28 mouse cellular contexts compared by ENCODE assay signal in the genomic region with DNA sequence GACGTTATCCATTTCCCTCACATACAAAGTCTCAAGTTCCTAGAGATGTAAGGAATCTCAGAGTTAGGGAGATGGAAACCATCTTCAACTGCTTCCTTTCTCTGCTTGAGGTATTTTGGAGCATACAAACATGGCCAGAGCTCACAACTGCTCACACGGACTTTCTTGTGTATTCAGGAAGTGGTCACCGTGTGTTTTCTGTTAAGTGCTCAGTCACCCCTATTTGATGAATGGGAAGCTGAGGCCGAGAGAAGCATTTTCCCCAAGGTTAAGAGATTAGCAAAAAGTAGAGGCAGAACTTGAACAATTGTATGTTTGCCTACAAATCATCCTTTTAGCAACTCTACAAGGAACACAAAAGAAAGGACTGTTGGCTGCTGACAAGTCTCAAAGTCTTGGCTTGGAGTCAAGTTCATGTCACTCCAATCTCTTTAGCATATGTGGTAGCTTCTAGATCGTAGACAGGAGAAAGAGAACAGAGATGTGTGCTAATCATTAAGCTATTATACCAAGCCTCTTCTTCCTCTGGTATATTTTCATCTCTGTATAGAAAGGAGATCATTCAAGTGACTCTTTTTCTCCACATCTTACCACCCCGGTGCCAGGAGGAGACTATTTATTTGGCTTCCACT.
A peak's percentile ranks its signal among the peaks of the same experiment; 100 is the strongest.
DNase-seq lines count a peak whose midpoint lies in the region; ATAC-seq and TF ChIP-seq lines count a peak whose summit lies in the region.
"Had no signal": no experiment of that assay in that cellular context is flagged by ENCODE, and none has a peak within 500 bp of the region (broad histone marks: within the 10 kb centered on the region; RNA-seq: fewer than 3 reads in every experiment).

No protein-coding gene starts in this region.

- WGBS in embryonic facial prominence, embryonic 14.5 days = 36% methylated on average over 6 of the region's 6 CpGs
- 61% methylated on average over 6 of the region's 6 CpGs for WGBS in embryonic facial prominence, embryonic 10.5 days
- WGBS in hindbrain, postnatal 0 days = 46% methylated on average over 6 of the region's 6 CpGs
- whole genome bisulfite sequencing in hindbrain, embryonic 16.5 days = 49% methylated on average over 6 of the region's 6 CpGs
- 37% methylated on average over 6 of the region's 6 CpGs for WGBS in lung, embryonic 14.5 days

- peak; percentile 23 for DNase-seq in embryonic facial prominence, embryonic 14.5 days (ENCODE audit: low spot score)
- DNase-seq in embryonic facial prominence, embryonic 10.5 days (ENCODE audit: low spot score) = no peak
- peak; percentile 11 for DNase-seq in hindbrain, postnatal 0 days (ENCODE audit: low spot score)
- DNase-seq in lung, embryonic 14.5 days = peak; percentile 27
- DNase-seq in lung, postnatal 36 days = no peak
- DNase-seq in ovary, postnatal 14 days (ENCODE audit: low spot score) = no peak
- DNase-seq: adrenal gland, adult 2 months; adrenal gland, postnatal 36 days; cerebellum, adult 2 months; cerebellum, postnatal 14 days; gastrocnemius, adult 2 months; gastrocnemius, postnatal 36 days; heart, adult 18-20 months; heart, postnatal 36 days; kidney, postnatal 10 days; spleen, adult 18-20 months; thymus, postnatal 14 days had no signal

- H3K9ac ChIP-seq in embryonic facial prominence, embryonic 14.5 days (ENCODE audit: low read depth, low read length) = no peak overlapping the region
- no peak overlapping the region for H3K9ac ChIP-seq in hindbrain, postnatal 0 days (replicated peaks; ENCODE audit: low read length)
- H3K9ac ChIP-seq in hindbrain, embryonic 16.5 days (ENCODE audit: low read depth, low read length) = no peak overlapping the region
- no peak overlapping the region for H3K9ac ChIP-seq in lung, embryonic 14.5 days
- H3K9ac ChIP-seq: hindbrain, embryonic 15.5 days; intestine, embryonic 15.5 days; limb, embryonic 12.5 days; liver, embryonic 15.5 days; lung, embryonic 15.5 days; neural tube, embryonic 13.5 days had no signal

- H3K4me1 ChIP-seq in embryonic facial prominence, embryonic 14.5 days (ENCODE audit: control insufficient read depth, insufficient read depth, low read length) = no peaks in the 10 kb centered on the region
- H3K4me1 ChIP-seq in embryonic facial prominence, embryonic 10.5 days = no peaks in the 10 kb centered on the region
- H3K4me1 ChIP-seq in hindbrain, postnatal 0 days (ENCODE audit: insufficient read depth, low read length) = no peaks in the 10 kb centered on the region
- H3K4me1 ChIP-seq in hindbrain, embryonic 16.5 days (ENCODE audit: control insufficient read depth, insufficient read depth, low read depth, low read length) = no peaks in the 10 kb centered on the region
- H3K4me1 ChIP-seq in lung, embryonic 14.5 days (ENCODE audit: insufficient read depth) = no peaks in the 10 kb centered on the region
- H3K4me1 ChIP-seq: hindbrain, embryonic 15.5 days; intestine, embryonic 15.5 days; limb, embryonic 12.5 days; liver, embryonic 15.5 days; lung, embryonic 15.5 days had no signal

- H3K27me3 ChIP-seq in embryonic facial prominence, embryonic 14.5 days (replicated peaks; ENCODE audit: control insufficient read depth, insufficient read depth, low read length) = no peaks in the 10 kb centered on the region
- no peaks in the 10 kb centered on the region for H3K27me3 ChIP-seq in embryonic facial prominence, embryonic 10.5 days (replicated peaks; ENCODE audit: low read depth, poor library complexity, severe bottlenecking)
- H3K27me3 ChIP-seq in hindbrain, postnatal 0 days (ENCODE audit: insufficient read depth, low read length) = no peaks in the 10 kb centered on the region
- H3K27me3 ChIP-seq in hindbrain, embryonic 16.5 days (replicated peaks; ENCODE audit: control insufficient read depth, insufficient read depth, low read length) = no peaks in the 10 kb centered on the region
- H3K27me3 ChIP-seq in lung, embryonic 14.5 days (ENCODE audit: insufficient read depth, low read length) = no peaks in the 10 kb centered on the region
- H3K27me3 ChIP-seq: CH12.LX; hindbrain, embryonic 15.5 days; intestine, embryonic 15.5 days; limb, embryonic 12.5 days; liver, embryonic 15.5 days; lung, embryonic 15.5 days; neural tube, embryonic 13.5 days had no signal

- ATAC-seq in embryonic facial prominence, embryonic 14.5 days (ENCODE audit: low read depth) = no peak
- no peak for ATAC-seq in hindbrain, postnatal 0 days
- no peak for ATAC-seq in hindbrain, embryonic 16.5 days
- no peak for ATAC-seq in lung, embryonic 14.5 days (ENCODE audit: insufficient read depth)
- ATAC-seq: activated CD4-positive, CD25-positive, alpha-beta regulatory T cell, adult 4 months; intestine, embryonic 15.5 days had no signal

- H3K9me3 ChIP-seq in embryonic facial prominence, embryonic 14.5 days (ENCODE audit: control insufficient read depth, low read length) = no peaks in the 10 kb centered on the region
- no peaks in the 10 kb centered on the region for H3K9me3 ChIP-seq in embryonic facial prominence, embryonic 10.5 days
- H3K9me3 ChIP-seq in hindbrain, postnatal 0 days (ENCODE audit: low read length) = no peaks in the 10 kb centered on the region
- H3K9me3 ChIP-seq in hindbrain, embryonic 16.5 days (ENCODE audit: control insufficient read depth, low read length) = no peaks in the 10 kb centered on the region
- no peaks in the 10 kb centered on the region for H3K9me3 ChIP-seq in lung, embryonic 14.5 days (ENCODE audit: low read depth, low read length)
- H3K9me3 ChIP-seq: hindbrain, embryonic 15.5 days; intestine, embryonic 15.5 days; limb, embryonic 12.5 days; liver, embryonic 15.5 days; lung, embryonic 15.5 days; neural tube, embryonic 13.5 days had no signal

- no peak overlapping the region for H3K4me2 ChIP-seq in embryonic facial prominence, embryonic 14.5 days (ENCODE audit: low read depth, low read length)
- no peak overlapping the region for H3K4me2 ChIP-seq in hindbrain, postnatal 0 days (ENCODE audit: low read depth, low read length)
- no peak overlapping the region for H3K4me2 ChIP-seq in hindbrain, embryonic 16.5 days (ENCODE audit: low read length)
- H3K4me2 ChIP-seq in lung, embryonic 14.5 days = no peak overlapping the region
- H3K4me2 ChIP-seq: heart, embryonic 11.5 days; hindbrain, embryonic 15.5 days; intestine, embryonic 15.5 days; limb, embryonic 12.5 days; liver, embryonic 15.5 days; lung, embryonic 15.5 days; midbrain, embryonic 11.5 days; neural tube, embryonic 13.5 days had no signal

- no peaks in the 10 kb centered on the region for H3K36me3 ChIP-seq in embryonic facial prominence, embryonic 14.5 days (ENCODE audit: control insufficient read depth, insufficient read depth, low read length)
- H3K36me3 ChIP-seq in embryonic facial prominence, embryonic 10.5 days (replicated peaks) = no peaks in the 10 kb centered on the region
- no peaks in the 10 kb centered on the region for H3K36me3 ChIP-seq in hindbrain, postnatal 0 days (ENCODE audit: insufficient read depth, low read length)
- no peaks in the 10 kb centered on the region for H3K36me3 ChIP-seq in hindbrain, embryonic 16.5 days (ENCODE audit: control insufficient read depth, insufficient read depth, low read length)
- H3K36me3 ChIP-seq in lung, embryonic 14.5 days (ENCODE audit: insufficient read depth) = no peaks in the 10 kb centered on the region
- H3K36me3 ChIP-seq: hindbrain, embryonic 15.5 days; intestine, embryonic 15.5 days; limb, embryonic 12.5 days; liver, embryonic 15.5 days; lung, embryonic 15.5 days; neural tube, embryonic 13.5 days had no signal

- H3K27ac ChIP-seq in embryonic facial prominence, embryonic 14.5 days (replicated peaks; ENCODE audit: low read depth, low read length) = no peak overlapping the region
- no peak overlapping the region for H3K27ac ChIP-seq in embryonic facial prominence, embryonic 10.5 days (replicated peaks)
- H3K27ac ChIP-seq in hindbrain, postnatal 0 days = no peak overlapping the region
- H3K27ac ChIP-seq in hindbrain, embryonic 16.5 days (ENCODE audit: low read depth, low read length) = no peak overlapping the region
- no peak overlapping the region for H3K27ac ChIP-seq in lung, embryonic 14.5 days (ENCODE audit: low read depth)
- H3K27ac ChIP-seq: gastrocnemius, adult 2 months; hindbrain, embryonic 15.5 days; intestine, embryonic 15.5 days; limb, embryonic 12.5 days; liver, embryonic 15.5 days; lung, embryonic 15.5 days; neural tube, embryonic 13.5 days had no signal

- no peak overlapping the region for H3K4me3 ChIP-seq in embryonic facial prominence, embryonic 14.5 days (ENCODE audit: low read depth, low read length)
- H3K4me3 ChIP-seq in embryonic facial prominence, embryonic 10.5 days = no peak overlapping the region
- H3K4me3 ChIP-seq in hindbrain, postnatal 0 days (ENCODE audit: low read length) = no peak overlapping the region
- H3K4me3 ChIP-seq in hindbrain, embryonic 16.5 days (ENCODE audit: low read length) = no peak overlapping the region
- H3K4me3 ChIP-seq in lung, embryonic 14.5 days (ENCODE audit: low read depth, low read length) = no peak overlapping the region
- H3K4me3 ChIP-seq: gastrocnemius, adult 2 months; hindbrain, embryonic 15.5 days; intestine, embryonic 15.5 days; limb, embryonic 12.5 days; liver, embryonic 15.5 days; lung, embryonic 15.5 days; neural tube, embryonic 13.5 days had no signal

- TF ChIP-seq CTCF in hindbrain, postnatal 0 days (IDR thresholded peaks at IDR 0.05; ENCODE audit: low read depth) = no peak
- TF ChIP-seq CTCF in lung, embryonic 14.5 days (IDR thresholded peaks at IDR 0.05; ENCODE audit: low read depth) = no peak

Comparison
In these comparisons a context has a peak if more than half of its experiments do, and no peak if none do; other contexts are left out.
1. DNase-seq: peak in embryonic facial prominence, embryonic 14.5 days (single experiment), hindbrain, postnatal 0 days (single experiment) and lung, embryonic 14.5 days (single experiment); none in embryonic facial prominence, embryonic 10.5 days (single experiment), lung, postnatal 36 days (single experiment) and ovary, postnatal 14 days (single experiment).